Mouse (Mus musculus) c-Kit-positive CD71-positive TER-119-positive erythroid progenitor cells, embryonic 14.5 days (primary cell): Measurements from ENCODE around the gene Olfr297.

ENCODE experiments used
- DNase-seq: peaks from one replicate; pipeline ENCODE4 v3.0.0-alpha.2; 2013; ENCODE audit warnings: low spot score

Gene Olfr297

DNA sequence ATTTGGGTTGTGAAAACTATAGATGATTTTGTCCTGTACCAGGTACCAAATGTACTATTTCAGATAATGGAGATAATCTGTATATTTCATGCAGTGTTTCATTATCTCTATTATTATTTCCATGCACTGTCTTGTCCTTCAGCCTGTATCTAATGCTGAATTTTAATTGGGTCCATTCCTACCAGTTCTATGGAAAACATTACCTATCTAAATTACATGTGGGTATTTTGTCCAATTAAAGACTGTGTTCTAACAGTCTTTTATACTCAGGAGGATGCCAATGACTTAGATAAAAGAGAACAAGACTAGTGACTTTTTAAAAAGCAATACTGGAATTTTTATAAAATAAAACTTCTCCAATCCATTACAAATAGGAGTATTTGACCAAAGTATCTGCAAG lies at the start of gene Olfr297:
TSS of gene Olfr297 (plus strand) at position 301 of the 400 bp plus-strand sequence.
- no peak for DNase-seq

GRCm38 (mm10) chr7:86492384-86492783 lies 27.4 kb upstream of the Olfr297 start, which contains the start of gene Olfr298:
Olfr298 (minus strand) TSS chr7:86492484.
- DNase-seq: no peak
